Comparison of ENCODE assay signal across 9 mouse cellular contexts in genomic region chr4:106093252-106093651, GRCm38 (mm10).
DNase-seq lines count a peak whose midpoint lies in the region; ATAC-seq and TF ChIP-seq lines count a peak whose summit lies in the region.
"Had no signal": no experiment of that assay in that cellular context is flagged by ENCODE, and none has a peak within 500 bp of the region (broad histone marks: within the 10 kb centered on the region; RNA-seq: fewer than 3 reads in every experiment).

No protein-coding gene starts in this region.

- 88% methylated on average over 2 of the region's 2 CpGs for WGBS in forebrain, postnatal 0 days
- WGBS in forebrain, embryonic 16.5 days = 85% methylated on average over 2 of the region's 2 CpGs
- WGBS in lung, embryonic 14.5 days = 88% methylated on average over 2 of the region's 2 CpGs

- H3K4me1 ChIP-seq in forebrain, postnatal 0 days (ENCODE audit: insufficient read depth) = no peaks in the 10 kb centered on the region
- no peaks in the 10 kb centered on the region for H3K4me1 ChIP-seq in forebrain, embryonic 16.5 days (replicated peaks; ENCODE audit: control insufficient read depth, insufficient read depth, low read length)
- no peaks in the 10 kb centered on the region; the same call in 1 of the 2 replicates for H3K4me1 ChIP-seq in lung, embryonic 14.5 days (ENCODE audit: insufficient read depth)

- no peaks in the 10 kb centered on the region for H3K36me3 ChIP-seq in forebrain, postnatal 0 days (ENCODE audit: insufficient read depth)
- H3K36me3 ChIP-seq in forebrain, embryonic 16.5 days (ENCODE audit: control insufficient read depth, insufficient read depth) = no peaks in the 10 kb centered on the region
- H3K36me3 ChIP-seq in lung, embryonic 14.5 days (ENCODE audit: insufficient read depth) = no peaks in the 10 kb centered on the region
- H3K36me3 ChIP-seq: heart, embryonic 13.5 days had no signal

- no peaks in the 10 kb centered on the region for H3K9me3 ChIP-seq in forebrain, postnatal 0 days (ENCODE audit: low read length)
- no peaks in the 10 kb centered on the region for H3K9me3 ChIP-seq in forebrain, embryonic 16.5 days (ENCODE audit: control insufficient read depth, low read length)
- H3K9me3 ChIP-seq in lung, embryonic 14.5 days (ENCODE audit: low read depth, low read length) = no peaks in the 10 kb centered on the region
- H3K9me3 ChIP-seq: heart, embryonic 13.5 days had no signal

- no peak overlapping the region for H3K27ac ChIP-seq in forebrain, postnatal 0 days (ENCODE audit: low read depth, low read length)
- H3K27ac ChIP-seq in forebrain, embryonic 16.5 days (ENCODE audit: low read length) = no peak overlapping the region
- H3K27ac ChIP-seq in lung, embryonic 14.5 days (ENCODE audit: low read depth) = no peak overlapping the region
- H3K27ac ChIP-seq: heart, embryonic 13.5 days had no signal

- no peak overlapping the region for H3K4me3 ChIP-seq in forebrain, postnatal 0 days (ENCODE audit: low read depth, low read length)
- H3K4me3 ChIP-seq in forebrain, embryonic 16.5 days (replicated peaks; ENCODE audit: low read length) = no peak overlapping the region
- no peak overlapping the region for H3K4me3 ChIP-seq in lung, embryonic 14.5 days (ENCODE audit: low read depth, low read length)
- H3K4me3 ChIP-seq: heart, embryonic 13.5 days had no signal

- no peaks in the 10 kb centered on the region for H3K27me3 ChIP-seq in forebrain, postnatal 0 days (ENCODE audit: insufficient read depth, low read length)
- no peaks in the 10 kb centered on the region for H3K27me3 ChIP-seq in forebrain, embryonic 16.5 days (replicated peaks; ENCODE audit: control insufficient read depth, insufficient read depth, low read length)
- H3K27me3 ChIP-seq in lung, embryonic 14.5 days (ENCODE audit: insufficient read depth, low read length) = no peaks in the 10 kb centered on the region
- H3K27me3 ChIP-seq: heart, embryonic 13.5 days had no signal

- no peak for DNase-seq in forebrain, postnatal 0 days
- DNase-seq in lung, embryonic 14.5 days = peak; percentile 63
- no peak for DNase-seq in lung, postnatal 14 days
- peak; percentile 7 for DNase-seq in c-Kit-positive CD71-positive TER-119-positive erythroid progenitor cells, embryonic 14.5 days (ENCODE audit: low spot score)
- peak; percentile 68 for DNase-seq in retina, postnatal 1 day
- DNase-seq in layer of hippocampus, postnatal 10 days (ENCODE audit: low spot score in 2 of 2) = no peak

- peak; percentile 45 for TF ChIP-seq CTCF in forebrain, postnatal 0 days (IDR thresholded peaks at IDR 0.05; ENCODE audit: low read depth)
- peak; percentile 49 for TF ChIP-seq CTCF in lung, embryonic 14.5 days (IDR thresholded peaks at IDR 0.05; ENCODE audit: low read depth)

- H3K4me2 ChIP-seq in forebrain, postnatal 0 days (ENCODE audit: low read depth) = no peak overlapping the region
- H3K4me2 ChIP-seq in forebrain, embryonic 16.5 days (ENCODE audit: low read length) = no peak overlapping the region
- H3K4me2 ChIP-seq in lung, embryonic 14.5 days = no peak overlapping the region
- H3K4me2 ChIP-seq: heart, embryonic 13.5 days had no signal

- no peak overlapping the region for H3K9ac ChIP-seq in forebrain, postnatal 0 days
- H3K9ac ChIP-seq in forebrain, embryonic 16.5 days (replicated peaks; ENCODE audit: low read depth, low read length) = no peak overlapping the region
- H3K9ac ChIP-seq in lung, embryonic 14.5 days = no peak overlapping the region
- H3K9ac ChIP-seq: heart, embryonic 13.5 days had no signal

- ATAC-seq in forebrain, postnatal 0 days = no peak
- ATAC-seq in forebrain, embryonic 16.5 days = no peak
- no peak for ATAC-seq in lung, embryonic 14.5 days (ENCODE audit: insufficient read depth)
- no peak for ATAC-seq in monocyte, adult 5-6 weeks (replicated peaks; ENCODE audit: insufficient number of reproducible peaks, low FRiP score, low TSS enrichment, poor library complexity, severe bottlenecking)

Comparison
In these comparisons a context has a peak if more than half of its experiments do, and no peak if none do; other contexts are left out.
1. DNase-seq: peak in lung, embryonic 14.5 days (single experiment), c-Kit-positive CD71-positive TER-119-positive erythroid progenitor cells, embryonic 14.5 days (single experiment) and retina, postnatal 1 day (single experiment); none in forebrain, postnatal 0 days (single experiment), lung, postnatal 14 days (single experiment) and layer of hippocampus, postnatal 10 days (0 of 2).